Mouse (Mus musculus) lung, embryonic 14.5 days (tissue): ENCODE results near the gene Hist4h4. TPM values are rescaled to one million over a fixed set of nuclear protein-coding genes. Genes with fewer than 3 reads are reported as not detected.
A peak's percentile ranks its signal among the peaks of the same experiment; 100 is the strongest.

Experiments
- ATAC-seq: fragments of 200-750 bp; cut with Nextera tagmentation; 2 replicates; pipeline ENCODE4 v1.8.0; 2017; ENCODE audit warnings: mild to moderate bottlenecking, moderate TSS enrichment, moderate library complexity; ENCODE audit not compliant: insufficient read depth
- DNase-seq: peaks from one replicate; pipeline ENCODE4 v3.0.0-alpha.2; 2015
- H3K27ac ChIP-seq: fragments of 300-500 bp; sonication (generic); 2 replicates; pipeline ENCODE4 v1.5.1; 2014; ENCODE audit warnings: low read depth, mild to moderate bottlenecking, moderate library complexity
- H3K27me3 ChIP-seq: fragments of 300-500 bp; sonication (generic); 2 replicates; pipeline ENCODE4 v1.6.1; 2014; ENCODE audit warnings: low read length, control low read depth; ENCODE audit not compliant: insufficient read depth
- H3K36me3 ChIP-seq: fragments of 300-500 bp; sonication (generic); 2 replicates; pipeline ENCODE4 v1.6.1; 2014; ENCODE audit warnings: control low read depth; ENCODE audit not compliant: insufficient read depth
- H3K4me1 ChIP-seq: fragments of 300-500 bp; sonication (generic); 2 replicates; pipeline ENCODE4 v1.6.1; 2014; ENCODE audit warnings: antibody characterized with exemption, control low read depth; ENCODE audit not compliant: insufficient read depth
- H3K4me2 ChIP-seq: fragments of 300-500 bp; sonication (generic); 2 replicates; pipeline ENCODE4 v1.6.1; 2014; ENCODE audit warnings: mild to moderate bottlenecking
- H3K4me3 ChIP-seq: fragments of 300-500 bp; sonication (generic); 2 replicates; pipeline ENCODE4 v1.5.1; 2014; ENCODE audit warnings: low read depth, low read length
- H3K9ac ChIP-seq: fragments of 300-500 bp; sonication (generic); 2 replicates; pipeline ENCODE4 v1.6.1; 2014
- H3K9me3 ChIP-seq: fragments of 300-500 bp; sonication (generic); 2 replicates; pipeline ENCODE4 v1.6.1; 2016; ENCODE audit warnings: low read depth, low read length, control low read depth
- CTCF ChIP-seq: IDR thresholded peaks from 2 replicates; pipeline ENCODE4 v1.5.1; 2016; ENCODE audit warnings: antibody characterized with exemption, low read depth
- WGBS: fragments of 180-500 bp; shearing (Covaris S2); extraction: QIAGEN DNeasy Blood & Tissue Kit; methylation state at CpG from one replicate; pipeline ENCODE4 v1.1.7; 2014; 5-methylcytosine and 5-hydroxymethylcytosine counted together
- polyA plus RNA-seq: library from polyadenylated mRNA; unstranded; fragments of >200 nt; fragmentation: Nextera tagmentation; extraction: Ambion mirVana; gene quantifications from 2 replicates; pipeline ENCODE4 v1.2.1, GENCODE M21; 2014

Gene Hist4h4
- polyA plus RNA-seq, 1 experiment from 2014 or later, result 2.1 TPM

GRCm38 (mm10) chr6:136827881-136828561 lies 23.8 kb upstream of the Hist4h4 start, which contains the start of gene Wbp11:
Wbp11 (minus strand) TSS chr6:136828233.
- H3K27ac ChIP-seq, result peak within 1 kb of the TSS; percentile 91
- under 1% methylated on average over 45 of the region's 45 CpGs for WGBS
- no peaks in the 10 kb centered on the region for H3K9me3 ChIP-seq
- H3K4me1 ChIP-seq, result no peaks in the 10 kb centered on the region
- peak within 1 kb of the TSS; percentile 66 for H3K4me2 ChIP-seq
- ATAC-seq (peak; percentile 100), DNase-seq (peak; percentile 98)
- TF ChIP-seq CTCF, result peak; percentile 47; the same call in 1 of the 2 replicates
- peaks cover 23% of the 10 kb centered on the region for H3K36me3 ChIP-seq
- H3K4me3 ChIP-seq, result peak within 1 kb of the TSS; percentile 100
- H3K27me3 ChIP-seq, result no peaks in the 10 kb centered on the region
- H3K9ac ChIP-seq, result peak within 1 kb of the TSS; percentile 99

GRCm38 (mm10) chr6:136827516-136827880 lies 23.3 kb upstream of the Hist4h4 start, which contains the start of gene BC049715:
BC049715 (plus strand) TSS chr6:136827626.
- DNase-seq, result no peak
- under 1% methylated on average over 34 of the region's 34 CpGs for WGBS
- Histone ChIP-seq H3K27ac (peak within 1 kb of the TSS; percentile 91), H3K9me3 (no peaks in the 10 kb centered on the region), H3K9ac (peak within 1 kb of the TSS; percentile 99), H3K4me2 (peak within 1 kb of the TSS; percentile 66), H3K4me1 (no peaks in the 10 kb centered on the region), H3K36me3 (peaks cover 28% of the 10 kb centered on the region), H3K27me3 (no peaks in the 10 kb centered on the region), H3K4me3 (peak within 1 kb of the TSS; percentile 100)
- no peak for TF ChIP-seq CTCF
- peak; percentile 11; the same call in 1 of the 2 replicates for ATAC-seq

DNA sequence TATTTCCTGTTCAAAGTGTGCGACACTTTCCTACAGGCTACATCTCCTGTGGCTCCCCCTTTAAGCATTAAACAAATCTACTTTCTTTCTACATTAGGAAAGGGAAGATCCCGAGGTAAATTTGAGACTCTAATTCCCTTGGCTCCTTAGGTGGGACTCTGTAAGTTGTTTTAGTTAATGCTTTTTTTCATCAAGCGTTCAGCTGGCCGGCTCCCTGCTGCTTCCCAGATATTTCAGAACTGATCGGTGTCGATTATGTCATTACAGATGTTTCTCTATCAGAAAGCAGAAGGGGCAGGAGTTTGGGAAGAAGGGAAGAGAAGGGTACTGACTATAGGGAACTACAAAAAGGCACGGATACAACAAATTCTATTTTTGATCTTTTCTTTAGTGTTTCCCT lies 22.9 kb upstream of the Hist4h4 start:
- TF ChIP-seq CTCF, result no peak
- Histone ChIP-seq H3K4me3 (peak overlapping the region; percentile 100), H3K4me1 (no peaks in the 10 kb centered on the region), H3K36me3 (peaks cover 32% of the 10 kb centered on the region), H3K9me3 (no peaks in the 10 kb centered on the region), H3K4me2 (peak overlapping the region; percentile 60), H3K27me3 (no peaks in the 10 kb centered on the region), H3K27ac (peak overlapping the region; percentile 91; the same call in 1 of the 2 replicates), H3K9ac (peak overlapping the region; percentile 99)
- DNase-seq (no peak), ATAC-seq (no peak)
- 14% methylated on average over 7 of the region's 7 CpGs for WGBS

GRCm38 (mm10) chr6:136824987-136825386 lies 20.8 kb upstream of the Hist4h4 start:
- H3K27ac ChIP-seq, result no peak overlapping the region
- peaks cover 53% of the 10 kb centered on the region for H3K36me3 ChIP-seq
- H3K9me3 ChIP-seq, result no peaks in the 10 kb centered on the region

DNA sequence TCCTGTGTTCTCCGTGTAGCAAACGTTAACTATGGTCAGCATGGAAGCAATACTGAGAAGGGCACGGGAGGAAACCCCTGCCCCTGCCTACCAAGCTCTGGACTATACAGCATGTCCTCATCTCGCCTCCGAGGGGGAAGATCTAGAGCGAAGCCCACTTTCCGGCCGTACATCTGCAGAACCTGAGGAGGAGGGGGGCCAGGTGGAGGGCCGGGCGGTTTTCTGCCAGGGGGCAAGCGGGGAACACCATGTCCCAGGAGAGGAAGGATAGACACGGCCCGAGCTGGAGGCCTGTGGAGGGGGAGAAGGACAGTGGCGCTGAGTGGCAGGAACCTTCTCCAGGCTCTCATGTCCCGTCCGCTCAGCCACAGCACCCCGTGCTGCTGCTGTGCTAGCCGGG lies 16.9 kb upstream of the Hist4h4 start:
- H3K27ac ChIP-seq, result no peak overlapping the region
- H3K27me3 ChIP-seq, result no peaks in the 10 kb centered on the region
- ATAC-seq (no peak), DNase-seq (no peak)
- TF ChIP-seq CTCF, result no peak
- no peaks in the 10 kb centered on the region for H3K4me1 ChIP-seq
- WGBS, result 94% methylated on average over 18 of the region's 18 CpGs
- H3K9me3 ChIP-seq, result no peaks in the 10 kb centered on the region
- H3K4me2 ChIP-seq, result no peak overlapping the region
- H3K4me3 ChIP-seq, result no peak overlapping the region
- H3K9ac ChIP-seq, result no peak overlapping the region
- H3K36me3 ChIP-seq, result peaks cover 92% of the 10 kb centered on the region

More at GRCm38 (mm10) chr6:136824987-136825386, 20.8 kb upstream of the Hist4h4 start:
- TF ChIP-seq CTCF, result no peak
- H3K4me3 ChIP-seq, result no peak overlapping the region
- H3K27me3 ChIP-seq, result no peaks in the 10 kb centered on the region
- no peak for DNase-seq
- ATAC-seq, result no peak
- no peak overlapping the region for H3K4me2 ChIP-seq
- no peaks in the 10 kb centered on the region for H3K4me1 ChIP-seq
- H3K9ac ChIP-seq, result no peak overlapping the region; the same call in 1 of the 2 replicates
- 90% methylated on average over 8 of the region's 8 CpGs for WGBS

DNA sequence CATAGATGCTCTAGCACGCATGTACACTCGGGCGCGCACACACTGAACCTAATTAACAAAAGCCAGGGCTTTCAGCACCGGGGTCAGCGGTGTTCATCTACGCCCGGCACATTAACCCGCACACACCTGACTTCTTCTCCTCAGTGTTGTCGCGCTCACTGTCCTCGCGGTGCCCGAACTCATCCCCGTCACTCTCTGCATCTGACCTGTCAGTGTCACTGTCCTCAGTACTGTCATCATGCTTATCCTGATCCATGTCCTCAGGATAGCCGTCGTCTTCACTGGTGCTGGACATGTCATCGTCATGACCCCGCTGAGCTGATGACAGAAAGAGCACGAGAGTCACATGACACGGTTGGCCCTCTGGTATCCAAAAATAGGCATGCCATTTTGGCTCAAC lies 16.2 kb upstream of the Hist4h4 start:
- no peak for TF ChIP-seq CTCF
- Histone ChIP-seq H3K27me3 (no peaks in the 10 kb centered on the region), H3K36me3 (peaks cover 94% of the 10 kb centered on the region), H3K4me2 (no peak overlapping the region), H3K9ac (no peak overlapping the region), H3K9me3 (no peaks in the 10 kb centered on the region), H3K4me1 (no peaks in the 10 kb centered on the region), H3K27ac (no peak overlapping the region), H3K4me3 (no peak overlapping the region)
- 94% methylated on average over 21 of the region's 21 CpGs for whole genome bisulfite sequencing
- DNase-seq (no peak), ATAC-seq (no peak)

- peaks cover 97% of the 10 kb centered on the region for H3K36me3 ChIP-seq
- ATAC-seq (no peak), DNase-seq (no peak)
- H3K4me2 ChIP-seq, result no peak overlapping the region
- no peaks in the 10 kb centered on the region for H3K9me3 ChIP-seq
- H3K4me1 ChIP-seq, result no peaks in the 10 kb centered on the region
- no peak overlapping the region for H3K9ac ChIP-seq
- no peaks in the 10 kb centered on the region for H3K27me3 ChIP-seq
- H3K27ac ChIP-seq, result no peak overlapping the region
- WGBS, result 94% methylated on average over 3 of the region's 3 CpGs
- H3K4me3 ChIP-seq, result no peak overlapping the region
- no peak for TF ChIP-seq CTCF
Observed at GRCm38 (mm10) chr6:136817549-136817948, 13.3 kb upstream of the Hist4h4 start.
